Mouse (Mus musculus) adrenal gland, adult 8-10 months (tissue): ENCODE data around the gene Pwp2. TPM values are rescaled to one million over a fixed set of nuclear protein-coding genes. Genes with fewer than 3 reads are reported as not detected.
A peak's percentile ranks its signal among the peaks of the same experiment; 100 is the strongest.
"Not testable (repeated sequence)": the region's sequence is repeated elsewhere in the genome, so short reads cannot be mapped to it uniquely, and the experiment has no call there.

Experiments used
- DNase-seq: peaks from one replicate; pipeline ENCODE4 v3.0.0; 2022
- total RNA-seq, 4 experiments: library from RNA; stranded (reverse); gene quantifications; 2 replicates each; pipeline ENCODE4 v1.2.4; 2022

The Pwp2 gene
- 10 to 100 TPM; 20.1 to 22.4 (median 21.3) TPM for total RNA-seq

- peak; percentile 85 for DNase-seq
Measured at GRCm38 (mm10) chr10:78184531-78185380, at the start of gene Pwp2. Gene Pwp2, minus strand, starts transcription at chr10:78185149.

GRCm38 (mm10) chr10:78233756-78234155 lies 48.8 kb upstream of the Pwp2 start:
- DNase-seq: no peak

- DNase-seq: no peak
Measured at GRCm38 (mm10) chr10:78233161-78233560, 48.2 kb upstream of the Pwp2 start.

- no peak for DNase-seq
Measured at GRCm38 (mm10) chr10:78232301-78232980, 47.5 kb upstream of the Pwp2 start.

GRCm38 (mm10) chr10:78228560-78228928 lies 43.6 kb upstream of the Pwp2 start:
- DNase-seq: no peak

- no peak for DNase-seq
Measured at GRCm38 (mm10) chr10:78227875-78228559, 43.1 kb upstream of the Pwp2 start.

- no peak for DNase-seq
Measured at GRCm38 (mm10) chr10:78224136-78224535, 39.2 kb upstream of the Pwp2 start.

- DNase-seq: peak; percentile 39
Measured at GRCm38 (mm10) chr10:78222908-78223307, 38.0 kb upstream of the Pwp2 start.

- DNase-seq: no peak
Measured at GRCm38 (mm10) chr10:78221315-78221714, 36.4 kb upstream of the Pwp2 start.

GRCm38 (mm10) chr10:78219528-78219927 lies 34.6 kb upstream of the Pwp2 start:
- no peak for DNase-seq

GRCm38 (mm10) chr10:78218576-78218975 lies 33.6 kb upstream of the Pwp2 start:
- DNase-seq: no peak

GRCm38 (mm10) chr10:78216376-78217083 lies 31.6 kb upstream of the Pwp2 start:
- DNase-seq: no peak

- DNase-seq: no peak
Measured at GRCm38 (mm10) chr10:78214371-78214770, 29.4 kb upstream of the Pwp2 start.

GRCm38 (mm10) chr10:78211311-78211710 lies 26.4 kb upstream of the Pwp2 start:
- no peak for DNase-seq

- DNase-seq: no peak
Measured at GRCm38 (mm10) chr10:78201182-78201581, 16.2 kb upstream of the Pwp2 start.

GRCm38 (mm10) chr10:78192933-78193332 lies 8.0 kb upstream of the Pwp2 start:
- DNase-seq: no peak

- DNase-seq: not testable (repeated sequence)
Measured at GRCm38 (mm10) chr10:78186076-78186475, 1.1 kb upstream of the Pwp2 start.

GRCm38 (mm10) chr10:78185381-78185725 lies 404 bp upstream of the Pwp2 start:
- no peak for DNase-seq

GRCm38 (mm10) chr10:78183577-78183976 lies 1.4 kb downstream of the Pwp2 start:
- no peak for DNase-seq

- no peak for DNase-seq
Measured at GRCm38 (mm10) chr10:78182321-78182720, 2.6 kb downstream of the Pwp2 start.

- DNase-seq: no peak
Measured at GRCm38 (mm10) chr10:78174474-78174873, 10.5 kb downstream of the Pwp2 start.

- DNase-seq: no peak
Measured at GRCm38 (mm10) chr10:78171581-78171980, 13.4 kb downstream of the Pwp2 start.

- DNase-seq: no peak
Measured at GRCm38 (mm10) chr10:78171057-78171456, 13.9 kb downstream of the Pwp2 start.
